Mouse (Mus musculus) heart, postnatal 14 days (tissue): ENCODE measurements around the gene Uchl5. TPM values are rescaled to one million over a fixed set of nuclear protein-coding genes. Genes with fewer than 3 reads are reported as not detected.

Experiments used
- total RNA-seq, 2 experiments: library from RNA; stranded (reverse); gene quantifications; 2 replicates each; pipeline ENCODE4 v1.2.3; 2021

Uchl5 gene
- total RNA-seq, 2 experiments from 2014 or later: 16.2 to 19.3 TPM

Other genes with a start within 250 kb of the Uchl5 start
- under 1 TPM; 0.46 to 0.69 TPM for gene B3galt2, start 136.6 kb upstream of the Uchl5 start, total RNA-seq
- 10 to 100 TPM; 50.5 to 55.3 TPM for gene Cdc73, start 74.4 kb upstream of the Uchl5 start, total RNA-seq
- gene Glrx2, start 60.9 kb upstream of the Uchl5 start, total RNA-seq: 10 to 100 TPM; 79.0 to 81.9 TPM
- 1 to 10 TPM; 9.6 to 9.7 TPM for gene Trove2, start 204 bp upstream of the Uchl5 start, total RNA-seq
- gene Rgs2, start 226.9 kb downstream of the Uchl5 start, total RNA-seq: 10 to 100 TPM; 57.4 to 59.9 TPM